Mouse (Mus musculus): ENCODE measurements around the gene Ntrk1. TPM values are rescaled to one million over a fixed set of nuclear protein-coding genes. Genes with fewer than 3 reads are reported as not detected.

Gene Ntrk1
- polyA plus RNA-seq, 1 experiment from 2014 or later: 0.80 TPM

GRCm38 (mm10) chr3:87795336-87796277 is 645 bp upstream of the Ntrk1 start:
- no peak overlapping the region for H3K27ac ChIP-seq (ENCODE audit: low read depth, low read length)
- H3K4me1 ChIP-seq (ENCODE audit: control insufficient read depth, insufficient read depth, low read length): peaks cover 10% of the 10 kb centered on the region; the same call in 1 of the 2 replicates
- 13% methylated on average over 33 of the region's 33 CpGs for WGBS
- no peaks in the 10 kb centered on the region for H3K36me3 ChIP-seq (ENCODE audit: control insufficient read depth, insufficient read depth, low read length)
- H3K9ac ChIP-seq (replicated peaks; ENCODE audit: low read depth, low read length): peak overlapping the region; percentile 44; the same call in 1 of the 2 replicates
- peaks cover 45% of the 10 kb centered on the region for H3K27me3 ChIP-seq (ENCODE audit: control insufficient read depth, insufficient read depth, low read length)
- H3K9me3 ChIP-seq (ENCODE audit: control insufficient read depth, low read length): no peaks in the 10 kb centered on the region
- peak; percentile 25; the same call in 1 of the 2 replicates for ATAC-seq (ENCODE audit: low read depth)
- peak overlapping the region; percentile 28 for H3K4me3 ChIP-seq (ENCODE audit: low read depth, low read length)
- H3K4me2 ChIP-seq (ENCODE audit: low read depth, low read length): peak overlapping the region; percentile 45

GRCm38 (mm10) chr3:87789768-87790167 is 5.2 kb downstream of the Ntrk1 start:
- H3K27ac ChIP-seq (ENCODE audit: low read depth, low read length): no peak overlapping the region
- WGBS: 44% methylated on average over 5 of the region's 5 CpGs
- H3K27me3 ChIP-seq (ENCODE audit: control insufficient read depth, insufficient read depth, low read length): peaks cover 20% of the 10 kb centered on the region
- H3K9me3 ChIP-seq (ENCODE audit: control insufficient read depth, low read length): no peaks in the 10 kb centered on the region
- no peak overlapping the region for H3K4me3 ChIP-seq (ENCODE audit: low read depth, low read length)
- H3K4me1 ChIP-seq (ENCODE audit: control insufficient read depth, insufficient read depth, low read length): peaks cover 2% of the 10 kb centered on the region; the same call in 1 of the 2 replicates
- no peaks in the 10 kb centered on the region for H3K36me3 ChIP-seq (ENCODE audit: control insufficient read depth, insufficient read depth, low read length)
- no peak overlapping the region for H3K4me2 ChIP-seq (ENCODE audit: low read depth, low read length)
- ATAC-seq (ENCODE audit: low read depth): no peak; the same call in 1 of the 2 replicates
- H3K9ac ChIP-seq (replicated peaks; ENCODE audit: low read depth, low read length): no peak overlapping the region

GRCm38 (mm10) chr3:87789248-87789647 is 5.7 kb downstream of the Ntrk1 start:
- 58% methylated on average over 1 of the region's 1 CpGs for WGBS

GRCm38 (mm10) chr3:87785626-87786214 is 9.2 kb downstream of the Ntrk1 start:
- Histone ChIP-seq H3K27ac (ENCODE audit: low read depth, low read length) (no peak overlapping the region), H3K36me3 (ENCODE audit: control insufficient read depth, insufficient read depth, low read length) (no peaks in the 10 kb centered on the region), H3K9me3 (ENCODE audit: control insufficient read depth, low read length) (no peaks in the 10 kb centered on the region), H3K9ac (replicated peaks; ENCODE audit: low read depth, low read length) (0 out of 2 replicates have a peak overlapping the region, but pooled peaks have one; percentile 1), H3K4me1 (ENCODE audit: control insufficient read depth, insufficient read depth, low read length) (no peaks in the 10 kb centered on the region), H3K4me3 (ENCODE audit: low read depth, low read length) (no peak overlapping the region), H3K4me2 (ENCODE audit: low read depth, low read length) (no peak overlapping the region), H3K27me3 (ENCODE audit: control insufficient read depth, insufficient read depth, low read length) (no peaks in the 10 kb centered on the region)
- ATAC-seq (ENCODE audit: low read depth): no peak
- WGBS: 54% methylated on average over 6 of the region's 6 CpGs

More at GRCm38 (mm10) chr3:87789248-87789647, 5.7 kb downstream of the Ntrk1 start:
- Histone ChIP-seq H3K4me3 (ENCODE audit: low read depth, low read length) (no peak overlapping the region), H3K27ac (ENCODE audit: low read depth, low read length) (no peak overlapping the region), H3K36me3 (ENCODE audit: control insufficient read depth, insufficient read depth, low read length) (no peaks in the 10 kb centered on the region), H3K4me2 (ENCODE audit: low read depth, low read length) (no peak overlapping the region), H3K4me1 (ENCODE audit: control insufficient read depth, insufficient read depth, low read length) (no peaks in the 10 kb centered on the region), H3K9me3 (ENCODE audit: control insufficient read depth, low read length) (no peaks in the 10 kb centered on the region), H3K9ac (replicated peaks; ENCODE audit: low read depth, low read length) (no peak overlapping the region), H3K27me3 (ENCODE audit: control insufficient read depth, insufficient read depth, low read length) (peaks cover 16% of the 10 kb centered on the region)
- ATAC-seq (ENCODE audit: low read depth): peak; percentile 28; the same call in 1 of the 2 replicates

- Histone ChIP-seq H3K27ac (ENCODE audit: low read depth, low read length) (no peak overlapping the region), H3K4me1 (ENCODE audit: control insufficient read depth, insufficient read depth, low read length) (no peaks in the 10 kb centered on the region), H3K9me3 (ENCODE audit: control insufficient read depth, low read length) (no peaks in the 10 kb centered on the region), H3K4me3 (ENCODE audit: low read depth, low read length) (no peak overlapping the region), H3K9ac (replicated peaks; ENCODE audit: low read depth, low read length) (no peak overlapping the region), H3K36me3 (ENCODE audit: control insufficient read depth, insufficient read depth, low read length) (no peaks in the 10 kb centered on the region), H3K4me2 (ENCODE audit: low read depth, low read length) (no peak overlapping the region), H3K27me3 (ENCODE audit: control insufficient read depth, insufficient read depth, low read length) (no peaks in the 10 kb centered on the region)
- no peak for ATAC-seq (ENCODE audit: low read depth)
- 86% methylated on average over 5 of the region's 5 CpGs for WGBS
Measured at GRCm38 (mm10) chr3:87785156-87785555, 9.8 kb downstream of the Ntrk1 start.

- Histone ChIP-seq H3K27me3 (ENCODE audit: control insufficient read depth, insufficient read depth, low read length) (no peaks in the 10 kb centered on the region), H3K27ac (ENCODE audit: low read depth, low read length) (no peak overlapping the region), H3K4me2 (ENCODE audit: low read depth, low read length) (no peak overlapping the region), H3K9me3 (ENCODE audit: control insufficient read depth, low read length) (no peaks in the 10 kb centered on the region), H3K4me1 (ENCODE audit: control insufficient read depth, insufficient read depth, low read length) (peaks cover under 1% of the 10 kb centered on the region; the same call in 1 of the 2 replicates), H3K36me3 (ENCODE audit: control insufficient read depth, insufficient read depth, low read length) (no peaks in the 10 kb centered on the region), H3K9ac (replicated peaks; ENCODE audit: low read depth, low read length) (no peak overlapping the region), H3K4me3 (ENCODE audit: low read depth, low read length) (no peak overlapping the region)
- 80% methylated on average over 25 of the region's 25 CpGs for WGBS
- no peak for ATAC-seq (ENCODE audit: low read depth)
Measured at GRCm38 (mm10) chr3:87783282-87784023, 11.5 kb downstream of the Ntrk1 start.

- H3K36me3 ChIP-seq (ENCODE audit: control insufficient read depth, insufficient read depth, low read length): no peaks in the 10 kb centered on the region
- peaks cover 7% of the 10 kb centered on the region; the same call in 1 of the 2 replicates for H3K4me1 ChIP-seq (ENCODE audit: control insufficient read depth, insufficient read depth, low read length)
- H3K27ac ChIP-seq (ENCODE audit: low read depth, low read length): no peak overlapping the region
- no peak overlapping the region for H3K4me2 ChIP-seq (ENCODE audit: low read depth, low read length)
- H3K4me3 ChIP-seq (ENCODE audit: low read depth, low read length): no peak overlapping the region
- WGBS: 51% methylated on average over 2 of the region's 2 CpGs
- H3K27me3 ChIP-seq (ENCODE audit: control insufficient read depth, insufficient read depth, low read length): no peaks in the 10 kb centered on the region
- no peak for ATAC-seq (ENCODE audit: low read depth)
- no peaks in the 10 kb centered on the region for H3K9me3 ChIP-seq (ENCODE audit: control insufficient read depth, low read length)
- no peak overlapping the region for H3K9ac ChIP-seq (replicated peaks; ENCODE audit: low read depth, low read length)
Measured at GRCm38 (mm10) chr3:87779086-87779485, 15.9 kb downstream of the Ntrk1 start.

- Histone ChIP-seq H3K36me3 (ENCODE audit: control insufficient read depth, insufficient read depth, low read length) (no peaks in the 10 kb centered on the region), H3K27ac (ENCODE audit: low read depth, low read length) (no peak overlapping the region; the same call in 1 of the 2 replicates), H3K9me3 (ENCODE audit: control insufficient read depth, low read length) (no peaks in the 10 kb centered on the region), H3K4me1 (ENCODE audit: control insufficient read depth, insufficient read depth, low read length) (peaks cover 7% of the 10 kb centered on the region; the same call in 1 of the 2 replicates), H3K27me3 (ENCODE audit: control insufficient read depth, insufficient read depth, low read length) (no peaks in the 10 kb centered on the region), H3K4me3 (ENCODE audit: low read depth, low read length) (no peak overlapping the region), H3K4me2 (ENCODE audit: low read depth, low read length) (peak overlapping the region; percentile 16; the same call in 1 of the 2 replicates), H3K9ac (replicated peaks; ENCODE audit: low read depth, low read length) (no peak overlapping the region)
- WGBS: 48% methylated on average over 23 of the region's 23 CpGs
- ATAC-seq (ENCODE audit: low read depth): no peak
Measured at GRCm38 (mm10) chr3:87778283-87778682, 16.7 kb downstream of the Ntrk1 start.

Measured in neural tube, embryonic 14.5 days (tissue).